Mouse (Mus musculus) gastrocnemius, postnatal 10 days (tissue): ENCODE measurements around the gene Accsl. TPM values are rescaled to one million over a fixed set of nuclear protein-coding genes. Genes with fewer than 3 reads are reported as not detected.
A peak's percentile ranks its signal among the peaks of the same experiment; 100 is the strongest.

Experiments used
- DNase-seq: peaks from one replicate; pipeline ENCODE4 v3.0.0; 2021; ENCODE audit warnings: mixed read lengths
- total RNA-seq, 2 experiments: library from RNA; stranded (reverse); gene quantifications; 2 replicates each; pipeline ENCODE4 v1.2.3; 2021

Accsl gene
- total RNA-seq, 2 experiments from 2014 or later: not detected

GRCm38 (mm10) chr2:93808071-93808470 is 60.9 kb downstream of the Accsl start:
- no peak for DNase-seq

DNA sequence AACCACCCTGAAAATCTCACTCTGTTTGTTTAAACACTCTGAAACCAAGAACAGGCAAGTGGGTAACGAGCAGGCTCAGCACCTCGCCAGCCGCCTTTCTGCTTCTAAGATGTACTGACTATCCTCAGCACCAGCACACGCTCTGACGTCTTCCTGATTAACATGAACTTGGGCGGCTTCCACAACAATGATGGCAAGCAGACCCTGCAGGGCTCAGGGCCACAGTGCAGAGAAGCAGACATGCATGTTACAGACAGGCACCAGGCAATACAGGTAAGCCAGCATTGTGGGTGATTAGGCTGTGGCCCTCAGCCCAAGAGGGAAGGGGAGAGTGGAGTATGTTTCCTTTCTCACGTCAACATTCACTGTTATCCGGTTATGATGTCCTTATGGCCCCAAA is 61.5 kb downstream of the Accsl start:
- no peak for DNase-seq

DNA sequence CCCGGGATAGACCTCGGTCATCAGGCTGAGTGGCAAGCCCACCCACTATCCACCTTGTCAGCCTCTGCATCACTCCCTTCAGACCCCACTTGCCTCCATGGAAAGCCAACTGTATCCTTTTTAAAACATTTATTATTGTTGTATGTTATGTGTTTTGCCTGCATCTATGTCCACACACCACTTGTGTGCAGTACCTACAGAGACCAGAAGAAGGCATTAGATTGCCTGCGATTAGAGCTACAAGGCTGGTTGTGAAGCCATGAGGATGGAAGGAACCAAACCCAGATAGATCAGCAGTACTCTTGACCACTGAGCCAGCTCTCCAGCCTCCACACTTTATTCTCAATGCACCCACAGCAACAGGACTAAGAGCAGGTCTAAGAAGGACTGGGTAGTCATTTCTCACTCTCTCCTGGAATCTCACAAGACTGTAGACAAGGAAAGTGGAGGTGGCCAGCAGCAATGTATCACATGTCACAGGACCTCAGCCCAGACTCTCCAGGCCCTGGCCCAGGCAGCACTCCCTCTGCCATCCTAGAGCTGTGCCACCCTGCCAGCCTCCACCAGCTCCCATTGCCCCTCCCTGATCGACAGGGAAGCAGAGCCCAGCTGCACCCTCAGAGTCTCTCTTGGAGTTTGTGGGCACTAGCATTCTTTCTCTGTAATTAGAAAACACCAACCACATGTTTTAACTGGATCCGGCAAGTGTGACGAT is 62.3 kb downstream of the Accsl start:
- peak; percentile 33 for DNase-seq

DNA sequence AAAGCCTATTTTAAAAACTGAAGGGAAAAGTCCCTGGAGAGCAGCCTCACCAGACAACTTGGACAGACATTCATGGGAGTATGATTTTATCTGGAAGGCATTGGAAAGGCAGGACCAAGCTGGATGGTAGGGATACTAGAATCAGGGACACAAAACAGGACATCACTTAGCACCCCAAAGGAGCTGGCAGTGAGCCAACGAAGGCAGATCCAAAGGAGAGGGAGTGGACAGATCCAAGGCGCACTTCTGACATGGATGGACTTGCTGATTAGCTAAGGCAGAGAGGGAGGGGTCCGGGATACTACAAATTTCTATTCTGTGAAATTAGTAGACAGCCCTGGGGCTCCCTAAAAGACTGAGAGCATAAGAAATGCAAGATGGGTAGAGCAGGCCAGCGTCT is 63.4 kb downstream of the Accsl start:
- no peak for DNase-seq

Other genes with a start within 250 kb of the Accsl start
- gene Alx4, start 226.8 kb downstream of the Accsl start, total RNA-seq: under 1 TPM; 0.78 to 0.81 TPM
- gene Ext2, start 46.6 kb downstream of the Accsl start, total RNA-seq: 10 to 100 TPM; 41.0 to 52.8 TPM
- 1 to 10 TPM; 4.2 to 6.2 TPM for gene Accs, start 19.2 kb downstream of the Accsl start, total RNA-seq
- gene Gm13889, start 88.0 kb upstream of the Accsl start, total RNA-seq: 10 to 100 TPM; 14.4 to 19.7 TPM
- under 1 TPM in 1 of 2 experiments, not detected in 1; 0.54 TPM for gene Gm27027, start 127.2 kb upstream of the Accsl start, total RNA-seq
- 10 to 100 TPM; 61.1 to 65.6 TPM for gene Alkbh3, start 141.7 kb upstream of the Accsl start, total RNA-seq